Mouse (Mus musculus): Measurements from ENCODE around the gene Cnnm4. TPM values are rescaled to one million over a fixed set of nuclear protein-coding genes. Genes with fewer than 3 reads are reported as not detected.

Gene Cnnm4
- 2.3 and 3.9 TPM in 2 replicates for total RNA-seq (2014; rRNA removed)
- 2.4 and 2.7 TPM in 2 replicates for polyA plus RNA-seq (2012; rRNA removed)

DNA sequence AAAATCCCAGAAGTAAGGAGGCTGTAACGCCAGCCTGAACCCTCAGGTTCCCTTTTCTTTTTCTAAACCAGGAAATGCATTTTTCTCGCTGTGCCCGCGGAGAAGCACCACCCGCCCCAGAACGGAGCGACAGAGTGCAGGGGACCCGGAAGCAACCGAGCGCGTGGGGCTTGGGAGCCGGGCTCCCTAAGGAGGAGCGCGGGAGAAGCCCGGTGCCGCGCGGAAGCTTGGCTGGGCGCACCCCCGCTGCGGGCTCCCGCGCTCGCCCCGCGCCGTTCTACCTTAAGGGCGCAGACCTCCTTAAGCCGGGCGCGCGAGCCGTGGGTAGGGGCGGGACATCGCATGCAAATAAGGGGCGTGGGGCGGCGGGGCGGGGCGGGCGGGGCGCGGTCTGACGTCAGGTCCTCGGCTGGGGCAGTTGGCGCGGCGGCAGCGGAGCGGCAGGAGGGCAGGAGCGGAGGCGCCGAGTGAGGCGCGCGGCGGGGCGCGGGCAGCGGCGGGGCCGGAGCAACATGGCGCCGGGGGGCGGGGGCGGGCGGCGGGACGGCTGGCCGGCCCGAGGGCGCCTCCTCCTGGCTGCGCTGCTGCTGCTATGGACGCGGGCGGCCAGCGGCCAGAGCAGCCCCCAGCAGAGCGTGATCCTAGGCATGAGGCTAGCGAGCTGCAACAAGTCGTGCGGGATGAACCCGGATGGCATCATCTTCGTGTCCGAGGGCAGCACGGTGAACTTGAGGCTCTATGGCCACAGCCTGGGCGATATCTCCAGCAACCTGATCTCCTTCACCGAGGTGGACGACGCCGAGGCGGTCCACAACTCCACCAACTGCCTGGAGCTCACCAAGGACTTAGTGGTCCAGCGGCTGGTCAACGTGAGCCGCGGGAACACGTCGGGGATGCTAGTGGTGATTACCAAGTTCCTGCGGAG, at the start of gene Cnnm4:
Cnnm4 (plus strand) TSS at position 440 of the 925 bp plus-strand sequence.
- Histone ChIP-seq H3K9ac (ENCODE audit: low read depth, low read length) (peak within 1 kb of the TSS; percentile 82), H3K4me1 (ENCODE audit: control insufficient read depth, insufficient read depth, low read length) (peaks cover 32% of the 10 kb centered on the region), H3K27ac (replicated peaks; ENCODE audit: insufficient read depth, low read depth, low read length) (peak within 1 kb of the TSS; percentile 94), H3K27me3 (ENCODE audit: control insufficient read depth, insufficient read depth, low read length) (no peaks in the 10 kb centered on the region), H3K4me3 (ENCODE audit: insufficient read depth, low read depth, low read length) (peak within 1 kb of the TSS; percentile 74), H3K79me2 (ENCODE audit: control insufficient read depth, insufficient read depth, low read length) (no peaks in the 10 kb centered on the region), H3K36me3 (ENCODE audit: control insufficient read depth, insufficient read depth, low read length) (no peaks in the 10 kb centered on the region)
- peak; percentile 67 for TF ChIP-seq CTCF (IDR thresholded peaks at IDR 0.05; ENCODE audit: low read depth, low read length)
- peak; percentile 52; the same call in 1 of the 2 replicates for TF ChIP-seq POLR2A (IDR thresholded peaks at IDR 0.05; ENCODE audit: extremely low read depth, insufficient read depth, low read length)
- DNase-seq (ENCODE audit: extremely low read depth, low read depth, low spot score), result peak; percentile 68
- WGBS, result under 1% methylated on average over 68 of the region's 98 CpGs

DNA sequence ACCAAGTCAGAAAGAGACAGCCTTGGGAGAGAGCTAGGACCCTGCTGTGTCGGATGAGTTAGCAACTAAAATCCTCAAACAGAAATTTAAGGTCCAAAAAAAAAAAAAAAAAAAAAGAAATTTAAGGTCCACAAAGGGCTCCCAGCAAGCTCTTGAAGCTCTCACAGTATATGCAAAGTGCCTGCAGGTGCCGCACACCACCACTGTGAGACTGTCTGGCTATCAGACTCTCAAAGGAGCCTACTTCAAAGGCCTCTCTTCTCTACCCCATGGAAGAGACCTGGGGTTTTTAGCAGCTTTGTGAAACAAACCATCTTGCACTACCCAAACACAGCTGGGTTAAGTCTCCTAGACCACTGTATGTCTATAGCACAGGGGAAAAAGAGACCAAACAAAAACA, 41.9 kb upstream of the Cnnm4 start:
- peaks cover 25% of the 10 kb centered on the region for H3K36me3 ChIP-seq (ENCODE audit: control insufficient read depth, insufficient read depth, low read length)
- no peaks in the 10 kb centered on the region for H3K79me2 ChIP-seq (ENCODE audit: control insufficient read depth, insufficient read depth, low read length)
- no peak for DNase-seq (ENCODE audit: extremely low read depth, low read depth, low spot score)
- no peak overlapping the region for H3K9ac ChIP-seq (ENCODE audit: low read depth, low read length)
- no peak for TF ChIP-seq POLR2A (IDR thresholded peaks at IDR 0.05; ENCODE audit: extremely low read depth, insufficient read depth, low read length)
- TF ChIP-seq CTCF (IDR thresholded peaks at IDR 0.05; ENCODE audit: low read depth, low read length), result no peak
- no peak overlapping the region for H3K27ac ChIP-seq (replicated peaks; ENCODE audit: insufficient read depth, low read depth, low read length)
- no peak overlapping the region for H3K4me3 ChIP-seq (ENCODE audit: insufficient read depth, low read depth, low read length)
- H3K27me3 ChIP-seq (ENCODE audit: control insufficient read depth, insufficient read depth, low read length), result no peaks in the 10 kb centered on the region
- H3K4me1 ChIP-seq (ENCODE audit: control insufficient read depth, insufficient read depth, low read length), result no peaks in the 10 kb centered on the region
- WGBS, result 96% methylated on average over 2 of the region's 2 CpGs

DNA sequence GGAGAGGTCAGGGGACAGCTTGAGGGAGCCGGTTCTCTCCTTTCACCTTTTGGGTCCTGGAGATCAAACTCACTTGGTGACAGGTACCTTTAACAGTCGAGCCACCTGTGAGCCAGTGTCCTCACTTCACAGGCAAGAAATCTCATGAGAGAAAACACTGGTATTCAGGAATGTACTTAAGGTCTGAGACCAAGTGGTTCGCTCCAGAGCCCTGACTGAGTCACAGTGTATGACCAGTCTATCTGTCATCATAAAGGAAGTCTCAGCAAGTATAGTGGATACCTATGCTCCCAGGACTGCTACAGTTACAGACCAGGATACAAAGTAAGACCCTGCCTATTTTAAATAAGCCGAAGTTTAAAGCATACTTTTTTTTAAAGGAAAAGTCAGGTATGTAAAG, 38.4 kb upstream of the Cnnm4 start:
- TF ChIP-seq POLR2A (IDR thresholded peaks at IDR 0.05; ENCODE audit: extremely low read depth, insufficient read depth, low read length), result no peak
- TF ChIP-seq CTCF (IDR thresholded peaks at IDR 0.05; ENCODE audit: low read depth, low read length), result no peak
- Histone ChIP-seq H3K79me2 (ENCODE audit: control insufficient read depth, insufficient read depth, low read length) (no peaks in the 10 kb centered on the region), H3K27ac (replicated peaks; ENCODE audit: insufficient read depth, low read depth, low read length) (no peak overlapping the region), H3K9ac (ENCODE audit: low read depth, low read length) (no peak overlapping the region), H3K4me3 (ENCODE audit: insufficient read depth, low read depth, low read length) (no peak overlapping the region), H3K36me3 (ENCODE audit: control insufficient read depth, insufficient read depth, low read length) (peaks cover 16% of the 10 kb centered on the region), H3K27me3 (ENCODE audit: control insufficient read depth, insufficient read depth, low read length) (no peaks in the 10 kb centered on the region), H3K4me1 (ENCODE audit: control insufficient read depth, insufficient read depth, low read length) (no peaks in the 10 kb centered on the region)
- WGBS, result 84% methylated on average over 4 of the region's 4 CpGs
- no peak for DNase-seq (ENCODE audit: extremely low read depth, low read depth, low spot score)

DNA sequence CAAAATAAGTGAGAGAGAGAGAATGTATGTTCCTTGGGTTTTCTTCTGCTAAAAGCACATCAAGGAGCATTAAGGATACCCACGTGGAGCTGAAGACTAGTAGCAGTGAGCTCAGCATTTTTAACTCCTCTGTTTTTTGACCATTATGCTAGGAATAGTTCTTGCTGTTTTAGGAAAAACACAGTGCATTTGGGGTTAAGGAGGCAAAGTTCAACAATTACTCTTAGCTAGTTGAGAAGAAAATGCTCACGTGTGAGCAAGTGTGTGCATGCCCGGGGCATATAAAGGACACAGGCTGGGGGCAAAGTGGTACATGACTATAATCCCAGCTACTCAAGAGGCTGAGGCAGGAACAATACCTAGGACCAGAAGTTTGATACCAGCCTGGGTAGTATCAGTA, 37.8 kb upstream of the Cnnm4 start:
- TF ChIP-seq CTCF (IDR thresholded peaks at IDR 0.05; ENCODE audit: low read depth, low read length) (no peak), POLR2A (IDR thresholded peaks at IDR 0.05; ENCODE audit: extremely low read depth, insufficient read depth, low read length) (no peak)
- no peak overlapping the region for H3K27ac ChIP-seq (replicated peaks; ENCODE audit: insufficient read depth, low read depth, low read length)
- H3K9ac ChIP-seq (ENCODE audit: low read depth, low read length), result no peak overlapping the region
- H3K79me2 ChIP-seq (ENCODE audit: control insufficient read depth, insufficient read depth, low read length), result no peaks in the 10 kb centered on the region
- H3K36me3 ChIP-seq (ENCODE audit: control insufficient read depth, insufficient read depth, low read length), result peaks cover 19% of the 10 kb centered on the region
- H3K4me1 ChIP-seq (ENCODE audit: control insufficient read depth, insufficient read depth, low read length), result no peaks in the 10 kb centered on the region
- no peak for DNase-seq (ENCODE audit: extremely low read depth, low read depth, low spot score)
- H3K27me3 ChIP-seq (ENCODE audit: control insufficient read depth, insufficient read depth, low read length), result no peaks in the 10 kb centered on the region
- WGBS, result 70% methylated on average over 3 of the region's 3 CpGs
- no peak overlapping the region for H3K4me3 ChIP-seq (ENCODE audit: insufficient read depth, low read depth, low read length)

DNA sequence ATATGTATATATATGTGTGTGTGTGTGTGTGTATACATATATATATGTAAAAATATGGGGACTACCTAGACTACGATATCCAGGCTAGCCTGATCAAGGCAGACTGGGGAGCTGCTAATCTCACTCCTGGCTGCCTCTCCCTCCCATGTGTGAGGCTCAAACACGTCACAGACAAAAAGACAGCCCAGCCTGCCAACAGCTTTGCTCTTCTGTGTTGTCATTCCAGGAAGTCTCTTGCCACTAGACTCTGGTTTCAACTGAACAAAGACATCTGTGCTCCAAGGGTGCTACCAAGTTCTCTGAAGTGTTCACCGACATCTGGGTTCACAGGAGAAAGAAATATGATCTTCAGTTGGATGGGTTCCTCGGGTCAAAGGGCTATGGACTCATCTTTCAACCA, 36.3 kb upstream of the Cnnm4 start:
- WGBS, result 72% methylated on average over 4 of the region's 4 CpGs

DNA sequence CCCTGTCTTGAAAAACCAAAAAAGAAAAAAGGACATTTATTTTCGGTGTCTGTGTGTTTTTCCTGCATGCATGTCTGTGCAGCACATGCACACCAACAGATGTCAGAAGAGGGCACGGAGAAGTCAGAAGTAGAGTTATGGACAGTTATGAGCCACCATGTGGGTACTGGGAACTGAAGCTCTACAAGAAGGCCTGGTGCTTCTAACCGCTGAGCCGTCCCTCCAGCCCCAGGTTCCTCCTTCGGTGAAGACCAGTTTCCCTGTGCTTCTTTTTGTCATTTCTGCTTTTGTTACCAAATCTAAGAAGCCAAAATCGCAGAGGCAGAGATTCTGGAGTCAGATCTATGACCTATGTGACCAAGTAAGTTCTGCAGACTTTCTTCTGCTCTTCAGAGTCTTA, 34.9 kb upstream of the Cnnm4 start:
- H3K9ac ChIP-seq (ENCODE audit: low read depth, low read length), result no peak overlapping the region
- no peak overlapping the region for H3K4me3 ChIP-seq (ENCODE audit: insufficient read depth, low read depth, low read length)
- TF ChIP-seq CTCF (IDR thresholded peaks at IDR 0.05; ENCODE audit: low read depth, low read length) (no peak), POLR2A (IDR thresholded peaks at IDR 0.05; ENCODE audit: extremely low read depth, insufficient read depth, low read length) (no peak)
- no peaks in the 10 kb centered on the region for H3K79me2 ChIP-seq (ENCODE audit: control insufficient read depth, insufficient read depth, low read length)
- H3K4me1 ChIP-seq (ENCODE audit: control insufficient read depth, insufficient read depth, low read length), result no peaks in the 10 kb centered on the region
- 95% methylated on average over 6 of the region's 6 CpGs for WGBS
- peak; percentile 21 for DNase-seq (ENCODE audit: extremely low read depth, low read depth, low spot score)
- H3K27ac ChIP-seq (replicated peaks; ENCODE audit: insufficient read depth, low read depth, low read length), result no peak overlapping the region
- H3K36me3 ChIP-seq (ENCODE audit: control insufficient read depth, insufficient read depth, low read length), result peaks cover 22% of the 10 kb centered on the region
- H3K27me3 ChIP-seq (ENCODE audit: control insufficient read depth, insufficient read depth, low read length), result no peaks in the 10 kb centered on the region

More for the DNA sequence above, 36.3 kb upstream of the Cnnm4 start:
- no peak overlapping the region for H3K4me3 ChIP-seq (ENCODE audit: insufficient read depth, low read depth, low read length)
- TF ChIP-seq CTCF (IDR thresholded peaks at IDR 0.05; ENCODE audit: low read depth, low read length) (no peak), POLR2A (IDR thresholded peaks at IDR 0.05; ENCODE audit: extremely low read depth, insufficient read depth, low read length) (no peak)
- H3K79me2 ChIP-seq (ENCODE audit: control insufficient read depth, insufficient read depth, low read length), result no peaks in the 10 kb centered on the region
- H3K9ac ChIP-seq (ENCODE audit: low read depth, low read length), result no peak overlapping the region
- DNase-seq (ENCODE audit: extremely low read depth, low read depth, low spot score), result no peak
- H3K4me1 ChIP-seq (ENCODE audit: control insufficient read depth, insufficient read depth, low read length), result no peaks in the 10 kb centered on the region
- no peak overlapping the region for H3K27ac ChIP-seq (replicated peaks; ENCODE audit: insufficient read depth, low read depth, low read length)
- peaks cover 23% of the 10 kb centered on the region for H3K36me3 ChIP-seq (ENCODE audit: control insufficient read depth, insufficient read depth, low read length)
- H3K27me3 ChIP-seq (ENCODE audit: control insufficient read depth, insufficient read depth, low read length), result no peaks in the 10 kb centered on the region

Data from liver, adult 2 months (tissue).